Mouse (Mus musculus) fat pad, adult 2 months (tissue): ENCODE measurements around the gene Fam19a5.

Experiments used
- DNase-seq: peaks from one replicate; pipeline ENCODE4 v3.0.0-alpha.2; 2011; ENCODE audit warnings: low read depth, low spot score; ENCODE audit errors: extremely low read depth

Gene Fam19a5

GRCm38 (mm10) chr15:87723455-87723986, 179.4 kb downstream of the Fam19a5 start:
- DNase-seq, result no peak

- no peak for DNase-seq
Measured at GRCm38 (mm10) chr15:87726657-87727236, 182.6 kb downstream of the Fam19a5 start.

GRCm38 (mm10) chr15:87736345-87736744, 192.2 kb downstream of the Fam19a5 start:
- no peak for DNase-seq

- DNase-seq, result no peak
Measured at GRCm38 (mm10) chr15:87755482-87755881, 211.4 kb downstream of the Fam19a5 start.

- no peak for DNase-seq
Measured at GRCm38 (mm10) chr15:87765876-87766275, 221.8 kb downstream of the Fam19a5 start.

- DNase-seq, result no peak
Measured at GRCm38 (mm10) chr15:87773955-87774354, 229.9 kb downstream of the Fam19a5 start.

- no peak for DNase-seq
Measured at GRCm38 (mm10) chr15:87783331-87783730, 239.2 kb downstream of the Fam19a5 start.

GRCm38 (mm10) chr15:87789671-87790070, 245.6 kb downstream of the Fam19a5 start:
- DNase-seq, result no peak

- DNase-seq, result no peak
Measured at GRCm38 (mm10) chr15:87793661-87794060, 249.6 kb downstream of the Fam19a5 start.

GRCm38 (mm10) chr15:87796571-87796970, 252.5 kb downstream of the Fam19a5 start:
- no peak for DNase-seq
